Mouse (Mus musculus) liver, embryonic 14.5 days (tissue): ENCODE measurements around the gene Kcnq1.

ENCODE experiments used
- CTCF ChIP-seq: IDR thresholded peaks from 2 replicates; pipeline ENCODE4 v1.5.1; 2016; ENCODE audit warnings: antibody characterized with exemption, low read depth, control low read depth
- EP300 ChIP-seq: IDR thresholded peaks from 2 replicates; pipeline ENCODE4 v1.6.1; 2016; ENCODE audit warnings: antibody characterized with exemption, low read depth

DNA sequence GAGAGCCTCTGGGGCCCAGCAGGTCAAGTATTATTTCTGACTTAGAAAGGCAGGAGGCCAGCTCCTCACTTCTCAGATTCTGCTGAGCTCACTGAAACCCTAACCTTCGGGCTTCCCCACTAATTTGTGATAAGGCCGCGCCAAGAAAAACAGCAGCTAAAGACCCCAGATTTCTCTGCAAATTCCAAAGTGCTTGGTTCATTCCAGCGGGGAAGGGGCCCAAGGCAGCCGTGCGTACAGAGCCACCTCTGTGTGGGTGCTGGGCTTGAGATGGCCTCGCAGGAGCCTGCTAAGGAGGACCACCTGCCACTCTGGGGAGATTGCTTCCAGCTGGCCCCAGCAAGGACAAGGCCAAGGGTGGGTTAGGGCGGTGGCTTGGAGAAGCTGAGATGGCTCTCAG is 214.2 kb downstream of the Kcnq1 start:
- TF ChIP-seq CTCF, result no peak
- TF ChIP-seq EP300, result no peak
